Comparison of ENCODE assay signal across 34 mouse cellular contexts in the genomic region with DNA sequence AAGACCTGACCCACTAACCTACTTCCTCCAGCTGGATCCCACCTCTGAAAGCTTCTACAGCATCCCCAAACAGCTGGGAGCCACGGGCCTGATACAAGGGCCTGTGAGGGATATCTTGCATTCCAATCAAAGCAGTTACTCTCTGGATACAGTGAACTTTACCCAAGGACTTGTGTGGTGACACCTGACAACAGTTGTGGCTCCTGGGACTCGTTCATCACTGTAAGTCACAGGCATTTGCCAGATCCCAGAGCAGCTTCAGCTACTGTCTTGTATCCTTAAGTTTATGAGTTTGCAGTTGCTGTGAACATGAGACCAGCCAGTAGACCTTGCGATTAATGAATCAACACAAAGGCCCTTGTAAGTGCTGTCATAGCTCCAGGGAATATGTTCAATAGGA.
"Had no signal": no experiment of that assay in that cellular context is flagged by ENCODE, and none has a peak within 500 bp of the region (broad histone marks: within the 10 kb centered on the region; RNA-seq: fewer than 3 reads in every experiment).

No protein-coding gene starts in this region.

- ATAC-seq: hindbrain, embryonic 16.5 days; inflammation-experienced regulatory T-cells, adult 6 months; intestine, embryonic 15.5 days; intestine, embryonic 16.5 days; intestine, postnatal 0 days had no signal

- H3K9ac ChIP-seq: heart, embryonic 12.5 days; heart, embryonic 13.5 days; heart, embryonic 15.5 days; hindbrain, embryonic 12.5 days; hindbrain, embryonic 13.5 days; hindbrain, embryonic 14.5 days; hindbrain, embryonic 15.5 days; intestine, embryonic 15.5 days; kidney, embryonic 15.5 days had no signal

- H3K4me1 ChIP-seq: heart, embryonic 12.5 days; heart, embryonic 13.5 days; heart, embryonic 15.5 days; hindbrain, embryonic 10.5 days; hindbrain, embryonic 12.5 days; hindbrain, embryonic 13.5 days; hindbrain, embryonic 15.5 days; intestine, embryonic 15.5 days; kidney, embryonic 15.5 days had no signal

- DNase-seq: heart, adult 2 months; heart, postnatal 10 days; heart, postnatal 14 days; heart, postnatal 36 days; heart, postnatal 4 days; kidney, adult 11 months; kidney, adult 18-20 months; kidney, adult 2 months; kidney, adult 8-10 months; kidney, adult 9 months; kidney, postnatal 10 days; kidney, postnatal 14 days; kidney, postnatal 36 days; kidney, postnatal 4 days; layer of hippocampus, adult 9-11 months; layer of hippocampus, postnatal 36 days had no signal

- H3K9me3 ChIP-seq: heart, embryonic 12.5 days; heart, embryonic 13.5 days; heart, embryonic 15.5 days; hindbrain, embryonic 10.5 days; hindbrain, embryonic 12.5 days; hindbrain, embryonic 13.5 days; hindbrain, embryonic 15.5 days; intestine, embryonic 15.5 days; kidney, embryonic 15.5 days had no signal

- H3K4me3 ChIP-seq: heart, adult 2 months; heart, embryonic 12.5 days; heart, embryonic 13.5 days; heart, embryonic 15.5 days; hindbrain, embryonic 10.5 days; hindbrain, embryonic 12.5 days; hindbrain, embryonic 13.5 days; hindbrain, embryonic 15.5 days; intestine, embryonic 15.5 days; kidney, embryonic 15.5 days; layer of hippocampus, adult 2 months had no signal

- H3K27me3 ChIP-seq: heart, embryonic 12.5 days; heart, embryonic 13.5 days; heart, embryonic 15.5 days; hindbrain, embryonic 12.5 days; hindbrain, embryonic 13.5 days; hindbrain, embryonic 15.5 days; intestine, embryonic 15.5 days; kidney, embryonic 15.5 days had no signal

- H3K4me2 ChIP-seq: heart, embryonic 11.5 days; heart, embryonic 12.5 days; heart, embryonic 13.5 days; heart, embryonic 15.5 days; hindbrain, embryonic 12.5 days; hindbrain, embryonic 13.5 days; hindbrain, embryonic 14.5 days; hindbrain, embryonic 15.5 days; intestine, embryonic 15.5 days; kidney, embryonic 15.5 days had no signal

- H3K36me3 ChIP-seq: heart, embryonic 12.5 days; heart, embryonic 13.5 days; heart, embryonic 15.5 days; hindbrain, embryonic 10.5 days; hindbrain, embryonic 12.5 days; hindbrain, embryonic 13.5 days; hindbrain, embryonic 15.5 days; intestine, embryonic 15.5 days; kidney, embryonic 15.5 days had no signal

- H3K27ac ChIP-seq: heart, adult 2 months; heart, embryonic 13.5 days; heart, embryonic 15.5 days; hindbrain, embryonic 10.5 days; hindbrain, embryonic 12.5 days; hindbrain, embryonic 13.5 days; hindbrain, embryonic 14.5 days; hindbrain, embryonic 15.5 days; hindbrain, postnatal 0 days; intestine, embryonic 15.5 days; kidney, embryonic 15.5 days; kidney, postnatal 0 days; layer of hippocampus, adult 2 months had no signal
